Mouse (Mus musculus) layer of hippocampus, postnatal 14 days (tissue): ENCODE results near the gene Cxcl5. TPM values are rescaled to one million over a fixed set of nuclear protein-coding genes. Genes with fewer than 3 reads are reported as not detected.

Experiments used
- DNase-seq, 2 experiments: peaks; one replicate each; pipeline ENCODE4 v3.0.0; 2021 to 2022; ENCODE audit warnings: low spot score in 2 of 2, mixed read lengths in 1 of 2
- long read RNA-seq, 2 experiments: library from polyadenylated mRNA; stranded (forward); transcript quantifications; one replicate each; pipeline ENCODE4 v2.0.0; 2021
- total RNA-seq, 2 experiments: library from RNA; stranded (reverse); gene quantifications; 2 replicates each; pipeline ENCODE4 v1.2.3; 2021

The Cxcl5 gene
- total RNA-seq = under 1 TPM in 1 of 2 experiments, not detected in 1; 0.35 TPM
- long read RNA-seq, experiment 1 = 0 reads
- long read RNA-seq, experiment 2 = 0 reads

- no peak for DNase-seq
Observed at GRCm38 (mm10) chr5:90759077-90760065, at the start of gene Cxcl5. Cxcl5 (plus strand) TSS chr5:90759360.

- peak; percentile 4 to 7 for DNase-seq
Observed at GRCm38 (mm10) chr5:90711409-90711808, 47.8 kb upstream of the Cxcl5 start.

- no peak for DNase-seq
Observed at GRCm38 (mm10) chr5:90717937-90718336, 41.2 kb upstream of the Cxcl5 start.

GRCm38 (mm10) chr5:90722656-90723055 is 36.5 kb upstream of the Cxcl5 start:
- no peak for DNase-seq

- DNase-seq = no peak
Observed at GRCm38 (mm10) chr5:90728254-90728653, 30.9 kb upstream of the Cxcl5 start.

- DNase-seq = no peak
Observed at GRCm38 (mm10) chr5:90731480-90731879, 27.7 kb upstream of the Cxcl5 start.

GRCm38 (mm10) chr5:90742029-90742428 is 17.1 kb upstream of the Cxcl5 start:
- no peak for DNase-seq

GRCm38 (mm10) chr5:90753934-90754333 is 5.2 kb upstream of the Cxcl5 start:
- DNase-seq = no peak

- DNase-seq = no peak
Observed at GRCm38 (mm10) chr5:90758020-90758605, 1.0 kb upstream of the Cxcl5 start.

- DNase-seq = no peak
Observed at GRCm38 (mm10) chr5:90760303-90760702, 1.1 kb downstream of the Cxcl5 start.

- DNase-seq = no peak
Observed at GRCm38 (mm10) chr5:90760844-90761243, 1.7 kb downstream of the Cxcl5 start.

GRCm38 (mm10) chr5:90761834-90762233 is 2.7 kb downstream of the Cxcl5 start:
- no peak for DNase-seq

GRCm38 (mm10) chr5:90763912-90764665 is 4.9 kb downstream of the Cxcl5 start:
- no peak for DNase-seq

GRCm38 (mm10) chr5:90765821-90766606 is 6.9 kb downstream of the Cxcl5 start:
- DNase-seq = no peak

- no peak for DNase-seq
Observed at GRCm38 (mm10) chr5:90768218-90768617, 9.1 kb downstream of the Cxcl5 start, which contains the start of gene Ppbp. Ppbp (plus strand) TSS chr5:90768518.

- no peak for DNase-seq
Observed at GRCm38 (mm10) chr5:90771369-90771768, 12.2 kb downstream of the Cxcl5 start.

GRCm38 (mm10) chr5:90771880-90772653 is 12.9 kb downstream of the Cxcl5 start, which contains the start of gene Pf4:
Pf4 (plus strand) TSS chr5:90772435.
- DNase-seq = no peak

GRCm38 (mm10) chr5:90775562-90775961 is 16.4 kb downstream of the Cxcl5 start:
- no peak for DNase-seq

GRCm38 (mm10) chr5:90777621-90778020 is 18.5 kb downstream of the Cxcl5 start:
- no peak for DNase-seq

- no peak for DNase-seq
Observed at GRCm38 (mm10) chr5:90778856-90779255, 19.7 kb downstream of the Cxcl5 start.
